Mouse (Mus musculus) CH12.LX (cell line): ENCODE results near the gene Eif4g3.

Experiments
- EP300 ChIP-seq: IDR thresholded peaks from 2 replicates; pipeline ENCODE4 v1.6.1; 2011; ENCODE audit warnings: low read length, improper control_type of control experiment
- JUN ChIP-seq: IDR thresholded peaks from 2 replicates; pipeline ENCODE4 v1.6.1; 2011; ENCODE audit warnings: low read depth, mild to moderate bottlenecking, low read length, improper control_type of control experiment, moderate library complexity; ENCODE audit not compliant: insufficient read depth
- POLR2A ChIP-seq: IDR thresholded peaks from 2 replicates; pipeline ENCODE4 v1.6.1; 2011; ENCODE audit warnings: low read depth, mild to moderate bottlenecking, improper control_type of control experiment, low read length

GRCm38 (mm10) chr4:138003909-138004610, 11.2 kb downstream of the Eif4g3 start:
- TF ChIP-seq JUN: no peak
- no peak for TF ChIP-seq EP300
- TF ChIP-seq POLR2A: no peak
